Mouse (Mus musculus): ENCODE measurements around the gene Clk1.
"Not testable (repeated sequence)": the region's sequence is repeated elsewhere in the genome, so short reads cannot be mapped to it uniquely, and the experiment has no call there.

The Clk1 gene

GRCm38 (mm10) chr1:58403745-58404144, 20.1 kb downstream of the Clk1 start:
- DNase-seq = no peak

- peak; percentile 46 for DNase-seq
Observed at GRCm38 (mm10) chr1:58401396-58401795, 22.5 kb downstream of the Clk1 start.

DNA sequence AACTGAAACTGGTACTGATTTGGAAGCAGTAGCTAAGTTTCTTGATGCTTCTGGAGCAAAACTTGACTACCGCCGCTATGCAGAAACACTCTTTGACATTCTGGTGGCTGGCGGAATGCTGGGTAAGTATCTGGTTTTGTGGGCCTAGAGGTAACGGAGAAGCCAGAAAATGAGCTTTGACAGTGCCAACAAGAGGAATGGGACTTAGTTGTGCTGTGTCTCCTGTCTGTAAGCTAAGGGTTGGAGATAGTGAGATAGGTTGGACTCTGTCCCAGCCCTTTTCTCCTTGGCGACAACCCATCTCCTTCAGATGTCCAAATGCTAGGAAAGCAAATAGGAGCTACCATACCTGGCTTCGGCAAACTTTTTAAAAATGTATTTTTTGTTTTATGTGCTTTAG, 26.1 kb downstream of the Clk1 start:
- no peak for DNase-seq

DNA sequence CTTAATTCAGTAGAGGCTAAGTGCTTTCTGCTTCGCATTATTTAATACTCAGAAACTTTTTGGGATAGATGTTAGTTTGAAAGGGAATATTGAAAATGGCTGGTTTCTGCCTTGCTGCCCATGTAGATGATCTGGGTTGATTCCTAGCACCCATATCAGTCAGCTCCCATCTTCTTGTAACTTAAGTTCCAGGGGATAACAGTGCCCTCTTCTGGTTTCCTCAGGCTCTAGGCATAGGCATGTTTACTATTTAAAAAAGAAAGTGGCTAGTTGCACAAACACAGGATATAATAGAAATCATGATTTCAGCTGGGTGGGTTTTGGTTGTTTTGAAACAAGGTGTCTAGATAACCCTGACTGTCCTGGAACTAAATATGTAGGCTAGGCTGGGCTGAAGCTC, 27.7 kb downstream of the Clk1 start:
- DNase-seq = no peak

- DNase-seq = no peak
Observed at GRCm38 (mm10) chr1:58395341-58395740, 28.5 kb downstream of the Clk1 start.

- DNase-seq = peak; percentile 49
Observed at GRCm38 (mm10) chr1:58393284-58394195, 30.3 kb downstream of the Clk1 start.

- peak; percentile 94 for DNase-seq
Observed at GRCm38 (mm10) chr1:58392652-58393283, 31.1 kb downstream of the Clk1 start, which contains the start of gene Bzw1. Gene Bzw1 (plus strand): TSS chr1:58392898.

DNA sequence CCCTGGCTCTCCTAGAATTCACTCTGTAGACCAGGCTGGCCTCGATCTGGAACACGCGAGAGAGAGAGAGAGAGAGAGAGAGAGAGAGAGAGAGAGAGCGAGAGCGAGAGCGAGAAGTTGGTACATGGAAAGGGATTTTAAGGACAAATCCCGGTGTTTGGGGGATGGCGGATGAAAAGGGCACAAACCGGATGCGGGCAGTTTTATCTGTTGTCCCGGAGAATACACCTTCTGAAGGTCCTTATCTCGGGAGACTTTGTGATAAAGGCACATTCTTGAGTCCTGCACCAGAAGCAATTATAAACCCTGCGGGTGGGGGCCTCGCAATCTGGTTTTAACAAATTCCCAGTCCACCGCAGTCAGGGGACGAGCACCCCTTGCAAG, 31.6 kb downstream of the Clk1 start:
- DNase-seq = no peak

- no peak for DNase-seq
Observed at GRCm38 (mm10) chr1:58391421-58392267, 32.2 kb downstream of the Clk1 start.

DNA sequence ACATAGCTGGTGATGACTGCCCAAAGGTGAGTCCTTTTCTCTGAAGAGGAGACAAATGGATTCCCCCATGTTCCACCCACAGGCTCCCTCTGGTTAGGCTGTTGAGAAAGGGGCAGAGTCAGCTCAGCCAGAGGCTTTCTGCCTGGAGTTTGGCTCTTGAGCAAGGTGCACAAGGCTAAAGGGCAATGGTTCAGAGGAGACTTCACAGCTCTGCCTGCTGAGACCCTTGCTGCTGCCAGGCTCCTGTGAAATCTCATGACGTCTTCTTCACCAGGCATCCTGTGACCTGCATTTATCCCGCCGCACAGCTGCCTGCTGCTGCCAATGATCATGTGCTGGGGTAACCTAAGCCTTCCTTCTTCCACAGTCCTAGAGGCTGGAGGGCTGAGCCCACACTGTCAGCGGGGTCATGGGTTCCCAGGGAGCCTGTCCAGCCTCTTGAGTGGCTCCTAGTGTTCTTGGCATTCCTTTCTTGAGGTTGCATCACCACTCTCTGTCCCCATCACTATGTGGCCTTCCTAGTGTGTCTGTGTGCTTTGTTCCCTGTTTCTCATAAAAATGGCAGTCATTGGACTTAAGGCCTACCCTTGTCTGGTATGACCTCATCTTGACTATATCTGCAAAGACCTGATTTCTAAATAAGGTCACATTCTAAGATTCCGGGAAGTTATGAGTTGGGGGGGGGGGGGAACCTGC, 41.1 kb downstream of the Clk1 start:
- DNase-seq = peak; percentile 12

- no peak for DNase-seq
Observed at GRCm38 (mm10) chr1:58375574-58376147, 48.2 kb downstream of the Clk1 start.

GRCm38 (mm10) chr1:58374266-58374665, 49.6 kb downstream of the Clk1 start:
- not testable (repeated sequence) for DNase-seq

DNA sequence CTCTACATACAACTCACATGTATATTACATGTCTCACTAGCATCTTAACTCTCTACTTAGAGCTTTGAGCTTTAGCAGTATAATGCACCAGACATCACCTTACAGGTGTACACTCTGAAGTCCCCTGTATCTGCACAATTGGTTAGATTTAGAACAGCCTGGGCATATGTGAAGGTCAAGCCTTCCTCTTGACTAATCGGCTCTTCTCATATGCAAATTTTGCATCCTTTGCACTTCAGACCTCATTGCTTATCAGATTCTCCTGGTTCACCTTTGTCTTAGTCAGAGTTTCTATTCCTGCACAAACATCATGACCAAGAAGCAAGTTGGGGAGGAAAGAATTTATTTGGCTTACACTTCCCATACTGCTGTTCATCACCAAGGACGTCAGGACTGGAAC, 54.1 kb downstream of the Clk1 start:
- DNase-seq = no peak

GRCm38 (mm10) chr1:58366737-58367471, 57.0 kb downstream of the Clk1 start:
- DNase-seq = peak; percentile 7

GRCm38 (mm10) chr1:58365829-58366228, 58.0 kb downstream of the Clk1 start:
- DNase-seq = no peak

DNA sequence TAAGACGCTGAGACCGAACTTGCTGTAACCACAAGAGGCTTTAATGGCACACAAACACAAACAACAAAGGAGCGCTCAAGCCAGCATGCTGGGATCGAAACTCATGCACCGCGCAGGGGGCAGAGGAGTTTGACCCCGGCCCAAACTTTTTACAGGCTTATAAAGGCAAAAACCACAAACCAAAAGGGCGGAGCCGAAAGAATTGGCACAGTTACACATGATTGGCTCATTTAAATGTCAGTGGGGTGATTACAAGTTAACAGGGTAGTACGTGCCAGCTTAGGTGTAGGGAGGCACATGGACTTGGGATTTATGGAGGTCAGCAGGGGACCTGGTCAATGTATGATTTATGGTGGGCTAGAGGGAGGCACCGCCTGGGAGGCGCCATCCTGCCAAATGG, 59.3 kb downstream of the Clk1 start:
- no peak for DNase-seq

- no peak for DNase-seq
Observed at GRCm38 (mm10) chr1:58362296-58362695, 61.6 kb downstream of the Clk1 start.

Data from lung, postnatal 36 days (tissue).